Mouse (Mus musculus): ENCODE data around the gene Cdr2l.

Gene Cdr2l

GRCm38 (mm10) chr11:115408266-115408920, 26.7 kb downstream of the Cdr2l start:
- no peak for DNase-seq

GRCm38 (mm10) chr11:115409556-115409955, 27.8 kb downstream of the Cdr2l start:
- DNase-seq, result no peak

DNA sequence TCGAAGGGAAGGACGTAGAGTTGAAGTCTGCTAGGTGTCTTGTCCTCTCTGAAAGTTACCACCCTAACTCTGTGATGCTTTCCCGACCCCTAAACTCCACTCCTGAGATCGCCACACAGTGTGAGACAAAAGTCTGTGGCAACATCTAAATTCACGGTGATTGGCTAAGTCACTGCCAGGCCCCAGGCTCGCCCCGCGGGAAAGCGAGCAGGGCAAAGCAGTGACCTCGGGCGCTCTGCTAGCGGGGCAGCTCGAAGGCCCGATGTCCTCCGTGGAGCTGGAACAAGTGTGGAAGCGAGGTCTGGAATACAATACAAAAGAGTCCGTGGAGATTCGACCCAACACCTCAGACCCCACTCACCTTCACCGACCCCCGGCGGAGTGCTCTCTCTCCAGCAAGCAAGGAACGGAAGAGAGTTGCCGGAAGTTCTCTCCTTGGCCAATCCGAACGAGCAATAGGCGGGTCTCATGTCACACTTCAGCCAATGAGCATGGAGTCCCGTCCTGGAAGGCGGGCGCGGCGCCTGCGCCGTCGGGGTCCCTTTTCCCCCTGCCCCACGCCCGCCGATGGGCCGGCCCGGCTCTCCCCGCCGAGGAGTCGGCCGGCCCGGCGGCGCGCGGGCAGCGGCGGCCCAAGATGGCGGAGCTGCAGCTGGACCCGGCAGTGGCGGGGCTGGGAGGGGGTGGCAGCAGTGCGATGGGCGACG, 38.0 kb downstream of the Cdr2l start, which contains the start of the genes Atp5h and Kctd2:
Gene Atp5h, minus strand, starts transcription at position 432 of the 707 bp plus-strand sequence.
Gene Kctd2, plus strand, starts transcription at position 598 of the 707 bp plus-strand sequence.
- DNase-seq, result peak; percentile 94 to 98

GRCm38 (mm10) chr11:115420336-115421190, 38.8 kb downstream of the Cdr2l start:
- DNase-seq, result peak; percentile 67 to 85

DNA sequence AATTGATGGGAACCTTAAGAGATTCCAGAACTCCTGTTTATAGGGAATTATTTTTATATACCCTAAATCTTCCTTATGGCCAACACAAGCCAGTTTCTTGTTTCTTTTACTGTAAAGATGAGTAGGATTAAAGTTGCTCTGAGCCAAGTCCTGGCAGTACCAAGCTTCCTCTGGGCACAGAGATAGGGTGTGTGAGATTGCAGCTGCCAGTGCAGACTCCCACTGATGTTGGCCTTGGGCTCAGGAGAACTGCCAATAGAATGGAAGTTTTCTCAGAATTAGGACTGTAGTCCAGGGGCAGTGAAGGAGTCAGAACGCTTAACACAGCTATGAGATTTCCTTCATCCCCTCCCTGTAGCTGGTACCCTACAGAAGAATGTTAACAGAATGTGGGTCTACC, 39.6 kb downstream of the Cdr2l start:
- no peak for DNase-seq

DNA sequence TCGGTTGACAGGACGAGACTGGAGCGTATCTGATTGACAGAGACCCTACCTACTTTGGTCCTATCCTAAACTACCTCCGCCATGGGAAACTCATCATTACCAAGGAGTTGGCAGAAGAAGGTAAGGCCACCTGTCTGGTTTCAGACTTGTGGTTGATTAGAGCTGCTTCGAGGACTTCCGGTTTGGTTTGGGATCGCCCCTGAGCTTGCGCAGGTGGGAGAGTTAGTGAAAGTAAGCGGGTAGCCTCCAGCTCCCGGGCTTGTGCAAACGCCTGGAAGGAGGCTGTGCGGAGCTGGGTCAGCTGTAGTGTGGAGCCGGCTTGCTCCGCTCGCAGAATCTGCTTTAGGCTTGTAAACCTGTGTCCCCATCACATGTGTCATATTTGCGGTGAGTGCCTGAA, 40.3 kb downstream of the Cdr2l start:
- DNase-seq, result no peak

GRCm38 (mm10) chr11:115423091-115423490, 41.4 kb downstream of the Cdr2l start:
- DNase-seq, result no peak

- no peak for DNase-seq
Observed at GRCm38 (mm10) chr11:115424666-115425065, 43.0 kb downstream of the Cdr2l start.

DNA sequence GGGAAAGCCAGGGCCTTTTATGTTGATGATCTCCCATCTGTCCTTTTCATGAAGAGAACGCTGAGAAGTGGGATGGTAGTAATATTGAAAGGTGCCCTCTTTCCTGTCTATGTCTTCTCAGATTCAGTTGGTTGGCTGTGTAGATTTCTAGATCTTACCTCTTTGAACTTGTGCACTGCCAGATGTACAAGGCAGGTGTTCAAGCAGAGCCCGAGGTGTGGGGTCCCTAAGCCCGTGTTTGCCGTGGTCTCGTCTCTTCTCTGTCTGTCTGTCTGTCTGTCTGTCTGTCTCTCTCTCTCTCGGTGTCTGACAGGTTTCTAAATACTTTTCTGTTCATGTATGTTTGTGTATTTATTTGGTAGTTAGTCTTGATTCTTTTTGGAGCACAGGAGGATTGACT, 44.0 kb downstream of the Cdr2l start:
- DNase-seq, result no peak

DNA sequence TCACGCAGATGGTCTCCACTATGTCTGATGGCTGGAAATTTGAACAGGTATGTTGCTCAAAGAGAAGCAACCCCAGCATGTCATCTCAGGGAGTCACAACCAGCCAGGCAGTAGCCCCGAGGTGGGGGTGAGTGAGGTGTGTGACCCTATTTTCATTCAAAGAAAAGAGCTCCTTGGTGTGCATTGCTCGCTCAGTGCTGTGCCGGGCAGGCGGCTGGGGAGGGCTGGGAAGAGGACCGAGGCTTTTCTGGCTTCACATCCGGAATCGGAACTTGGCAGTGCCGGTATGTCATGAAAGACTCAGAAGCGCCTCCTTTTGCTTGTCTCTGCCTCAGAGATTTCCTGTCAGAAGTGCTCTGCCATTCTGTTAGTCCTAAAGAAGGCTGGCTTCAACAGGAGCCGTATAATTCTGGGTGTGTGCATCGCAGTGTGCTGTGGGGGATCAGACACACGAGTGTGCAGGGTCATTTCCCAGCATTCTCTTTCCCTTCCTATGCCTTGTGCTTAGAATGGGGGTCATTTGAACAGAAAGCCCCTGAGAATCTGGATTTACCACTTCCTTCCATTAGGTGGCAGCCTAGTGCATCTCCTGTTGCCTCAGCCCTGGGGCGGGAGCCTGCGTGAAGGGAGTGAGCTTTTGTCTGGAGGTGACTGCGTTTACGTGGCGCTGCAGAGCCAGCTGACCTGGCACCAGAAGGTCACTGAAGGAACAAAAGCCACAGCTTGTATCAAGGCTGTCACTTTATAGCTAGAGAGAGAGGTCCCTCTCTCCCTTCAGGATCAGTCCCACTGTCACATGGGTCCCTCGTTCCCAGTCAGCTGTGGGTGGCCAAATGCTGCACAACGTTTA, 46.0 kb downstream of the Cdr2l start:
- DNase-seq, result peak; percentile 83

- DNase-seq, result no peak
Observed at GRCm38 (mm10) chr11:115429307-115429706, 47.6 kb downstream of the Cdr2l start.

DNA sequence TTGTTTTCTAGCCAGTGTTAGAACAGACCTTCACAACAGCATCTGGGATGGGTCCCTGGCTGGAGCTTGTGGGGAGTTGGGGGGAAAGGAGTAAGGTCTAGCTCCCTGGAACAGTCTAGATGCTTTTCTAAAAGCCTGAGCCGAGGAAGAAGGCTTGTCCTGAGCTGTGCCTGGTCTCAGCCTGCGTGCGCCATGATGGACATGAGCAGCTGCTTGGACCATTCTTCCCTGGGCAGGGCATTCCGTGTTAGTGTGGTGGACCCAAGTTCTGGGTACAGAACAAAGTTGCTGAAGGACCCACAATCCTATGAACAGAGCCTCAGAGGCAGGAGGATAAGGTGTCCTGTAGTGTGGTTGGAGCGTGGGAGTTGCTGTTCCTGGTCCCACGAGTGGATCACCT, 48.8 kb downstream of the Cdr2l start:
- no peak for DNase-seq

GRCm38 (mm10) chr11:115432814-115433213, 51.1 kb downstream of the Cdr2l start:
- no peak for DNase-seq

GRCm38 (mm10) chr11:115433342-115433741, 51.6 kb downstream of the Cdr2l start:
- no peak for DNase-seq

DNA sequence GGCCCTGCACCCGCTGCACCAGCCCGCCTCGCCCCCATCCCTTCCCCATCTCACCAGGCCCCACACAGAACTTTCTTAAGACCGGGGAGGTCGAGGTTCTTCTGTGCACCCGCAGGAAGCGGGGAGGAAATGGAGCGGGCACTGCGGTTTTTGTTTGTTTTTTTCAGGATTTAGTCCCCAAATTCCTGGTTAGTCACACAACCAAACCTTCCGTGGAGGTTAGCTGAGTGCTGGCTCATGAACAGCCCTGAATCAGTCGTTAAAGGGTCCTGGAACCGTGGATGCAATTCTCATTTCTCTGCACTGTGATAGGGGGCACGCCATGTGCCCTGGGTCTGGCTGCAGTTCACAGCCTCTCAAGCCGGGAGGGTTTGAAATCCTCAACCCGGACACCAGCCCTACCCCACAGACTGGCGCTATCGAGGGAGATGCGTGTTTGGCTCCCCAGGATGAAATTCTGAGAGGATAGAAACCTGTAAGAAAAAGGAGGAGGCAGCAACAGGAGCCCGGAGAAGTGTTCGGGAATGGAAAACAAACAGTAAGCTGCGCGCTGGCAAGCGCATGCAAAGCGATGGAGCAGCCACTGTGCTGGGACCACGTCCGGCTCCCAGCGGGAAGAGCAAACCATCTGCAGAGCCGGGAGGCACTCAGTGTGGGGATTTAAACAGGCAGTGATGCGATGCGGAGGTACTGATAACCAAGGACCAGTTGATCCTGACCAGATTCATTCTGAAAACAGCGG, 54.1 kb downstream of the Cdr2l start:
- DNase-seq, result no peak

GRCm38 (mm10) chr11:115437571-115438122, 55.9 kb downstream of the Cdr2l start:
- DNase-seq, result no peak

DNA sequence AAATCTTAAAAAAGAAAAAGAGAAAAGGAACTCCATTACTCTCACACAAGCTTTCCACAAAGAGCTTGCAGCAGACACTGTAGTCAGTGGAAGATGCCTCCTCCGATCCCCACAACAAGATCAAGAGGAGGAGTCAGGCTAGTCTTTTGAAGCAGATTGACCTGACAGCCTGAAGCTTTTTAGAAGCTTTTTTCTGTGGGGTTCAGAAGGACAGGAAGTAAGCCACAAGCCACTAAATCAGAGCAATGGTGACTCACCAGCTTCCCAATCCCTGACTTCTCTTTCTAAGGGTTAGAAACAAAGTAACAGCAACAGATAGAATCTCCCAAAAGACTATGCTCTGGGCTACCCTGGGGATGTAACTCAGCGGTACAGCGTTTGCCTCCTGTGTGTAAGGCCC, 57.6 kb downstream of the Cdr2l start:
- DNase-seq, result no peak

DNA sequence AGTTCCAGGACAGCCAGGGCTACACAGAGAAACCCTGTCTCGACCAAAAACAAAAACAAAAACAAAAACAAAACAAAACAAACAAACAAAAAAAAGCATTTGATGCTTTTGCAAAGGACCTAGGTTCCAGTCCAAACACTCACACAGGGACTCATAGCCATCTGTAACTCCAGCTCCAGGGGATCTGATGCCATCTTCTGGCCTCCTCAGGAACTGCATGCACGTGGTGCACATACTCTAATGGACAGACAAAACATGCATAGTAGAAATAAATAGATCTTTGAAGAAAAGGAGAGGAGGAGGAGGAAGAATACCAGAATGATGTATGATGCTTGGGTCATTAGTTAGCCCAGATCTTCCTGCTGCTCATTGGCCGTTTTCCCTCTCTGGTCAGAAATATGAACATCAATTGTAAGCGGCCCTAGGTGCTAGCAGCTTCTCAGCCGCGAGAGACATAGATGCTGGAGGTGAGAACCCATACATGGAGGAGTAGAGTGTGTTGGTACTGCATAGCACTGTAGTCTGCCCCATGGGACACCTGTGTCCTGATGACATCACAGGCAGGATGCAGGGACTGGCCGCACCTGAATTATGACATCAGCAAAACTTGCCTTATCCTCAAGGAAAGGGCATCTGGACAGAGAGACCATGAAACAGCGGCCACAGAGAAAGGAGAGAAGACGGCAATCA, 58.3 kb downstream of the Cdr2l start, which contains the start of gene Trim80:
Gene Trim80, plus strand, starts transcription at position 640 of the 690 bp plus-strand sequence.
- DNase-seq, result no peak

DNA sequence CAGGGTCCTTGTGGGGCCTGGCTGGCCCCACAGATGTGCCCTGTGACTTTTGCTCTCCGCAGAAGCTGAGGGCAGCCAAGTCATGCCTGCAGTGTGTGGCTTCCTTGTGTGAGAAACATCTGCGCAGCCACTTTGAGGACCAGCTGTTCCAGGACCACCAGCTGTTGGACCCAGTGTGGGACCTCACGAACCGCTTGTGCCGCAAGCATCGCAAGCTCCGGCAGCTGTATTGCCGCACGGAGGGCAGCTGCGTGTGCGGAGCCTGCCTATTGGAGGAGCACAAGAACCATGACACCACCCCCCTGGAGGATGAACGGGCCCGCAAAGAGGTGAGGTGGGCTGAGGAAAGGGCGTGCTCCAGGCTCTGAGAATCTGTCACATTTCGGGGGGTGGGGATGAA, 59.7 kb downstream of the Cdr2l start:
- no peak for DNase-seq
